Mouse (Mus musculus): ENCODE results near the gene Sprr2a1.
"Not testable (repeated sequence)": the region's sequence is repeated elsewhere in the genome, so short reads cannot be mapped to it uniquely, and the experiment has no call there.

Gene Sprr2a1

GRCm38 (mm10) chr3:92215569-92215968 is at the start of gene Sprr2a1, which contains the start of gene Sprr2a2:
Sprr2a1 (plus strand) TSS chr3:92215799.
Sprr2a2 (plus strand) TSS chr3:92215920.
- not testable (repeated sequence) for DNase-seq (ENCODE audit: low spot score)

GRCm38 (mm10) chr3:92169847-92170246 is 45.8 kb upstream of the Sprr2a1 start:
- no peak for DNase-seq (ENCODE audit: low spot score)

GRCm38 (mm10) chr3:92176880-92177279 is 38.7 kb upstream of the Sprr2a1 start:
- no peak for DNase-seq (ENCODE audit: low spot score)

GRCm38 (mm10) chr3:92195512-92196200 is 19.9 kb upstream of the Sprr2a1 start:
- DNase-seq (ENCODE audit: low spot score): no peak

GRCm38 (mm10) chr3:92211133-92211925 is 4.3 kb upstream of the Sprr2a1 start:
- not testable (repeated sequence) for DNase-seq (ENCODE audit: low spot score)

GRCm38 (mm10) chr3:92212059-92212458 is 3.5 kb upstream of the Sprr2a1 start:
- not testable (repeated sequence) for DNase-seq (ENCODE audit: low spot score)

- not testable (repeated sequence) for DNase-seq (ENCODE audit: low spot score)
These were observed 1.9 kb upstream of the Sprr2a1 start for GRCm38 (mm10) chr3:92213651-92214050.

- DNase-seq (ENCODE audit: low spot score): not testable (repeated sequence)
These were observed 3.4 kb downstream of the Sprr2a1 start for GRCm38 (mm10) chr3:92219031-92219430.

- not testable (repeated sequence) for DNase-seq (ENCODE audit: low spot score)
These were observed 8.1 kb downstream of the Sprr2a1 start for GRCm38 (mm10) chr3:92223708-92224107.

- DNase-seq (ENCODE audit: low spot score): not testable (repeated sequence)
These were observed 11.8 kb downstream of the Sprr2a1 start for GRCm38 (mm10) chr3:92227410-92227809.

- DNase-seq (ENCODE audit: low spot score): not testable (repeated sequence)
These were observed 21.0 kb downstream of the Sprr2a1 start for GRCm38 (mm10) chr3:92236463-92237189.

- DNase-seq (ENCODE audit: low spot score): not testable (repeated sequence)
These were observed 23.1 kb downstream of the Sprr2a1 start for GRCm38 (mm10) chr3:92238736-92239135.

GRCm38 (mm10) chr3:92239197-92239596 is 23.6 kb downstream of the Sprr2a1 start:
- DNase-seq (ENCODE audit: low spot score): not testable (repeated sequence)

- not testable (repeated sequence) for DNase-seq (ENCODE audit: low spot score)
These were observed 29.2 kb downstream of the Sprr2a1 start for GRCm38 (mm10) chr3:92244833-92245232.

- DNase-seq (ENCODE audit: low spot score): not testable (repeated sequence)
These were observed 30.6 kb downstream of the Sprr2a1 start for GRCm38 (mm10) chr3:92246245-92246644.

- not testable (repeated sequence) for DNase-seq (ENCODE audit: low spot score)
These were observed 32.9 kb downstream of the Sprr2a1 start for GRCm38 (mm10) chr3:92248494-92248893.

GRCm38 (mm10) chr3:92250450-92250849 is 34.9 kb downstream of the Sprr2a1 start:
- not testable (repeated sequence) for DNase-seq (ENCODE audit: low spot score)

GRCm38 (mm10) chr3:92253860-92254259 is 38.3 kb downstream of the Sprr2a1 start:
- not testable (repeated sequence) for DNase-seq (ENCODE audit: low spot score)

GRCm38 (mm10) chr3:92258526-92258925 is 42.9 kb downstream of the Sprr2a1 start:
- not testable (repeated sequence) for DNase-seq (ENCODE audit: low spot score)

GRCm38 (mm10) chr3:92263462-92263861 is 47.9 kb downstream of the Sprr2a1 start:
- DNase-seq (ENCODE audit: low spot score): not testable (repeated sequence)

Data from layer of hippocampus, adult 11-12 months (tissue).